Mouse (Mus musculus) liver, embryonic 11.5 days (tissue): ENCODE measurements around the gene Nrn1l. TPM values are rescaled to one million over a fixed set of nuclear protein-coding genes. Genes with fewer than 3 reads are reported as not detected.

Experiments
- ATAC-seq: fragments of 200-750 bp; cut with Nextera tagmentation; replicated peaks from 2 replicates; pipeline ENCODE4 v1.8.0; 2017; ENCODE audit warnings: moderate number of reproducible peaks, mild to moderate bottlenecking, moderate TSS enrichment, moderate library complexity; ENCODE audit not compliant: low FRiP score
- DNase-seq: peaks from one replicate; pipeline ENCODE4 v3.0.0-alpha.2; 2017; ENCODE audit warnings: low spot score
- H3K27ac ChIP-seq: fragments of 300-500 bp; sonication (generic); 2 replicates; pipeline ENCODE4 v1.5.1; 2014; ENCODE audit warnings: mild to moderate bottlenecking, low read depth, low read length, control low read depth
- H3K27me3 ChIP-seq: fragments of 300-500 bp; sonication (generic); replicated peaks from 2 replicates; pipeline ENCODE4 v1.6.1; 2014; ENCODE audit warnings: low read length, mixed read lengths; ENCODE audit not compliant: control insufficient read depth, insufficient read depth
- H3K36me3 ChIP-seq: fragments of 300-500 bp; sonication (generic); 2 replicates; pipeline ENCODE4 v1.6.1; 2014; ENCODE audit warnings: mild to moderate bottlenecking, low read length, moderate library complexity, mixed read lengths; ENCODE audit not compliant: control insufficient read depth, insufficient read depth
- H3K4me1 ChIP-seq: fragments of 300-500 bp; sonication (generic); replicated peaks from 2 replicates; pipeline ENCODE4 v1.6.1; 2014; ENCODE audit warnings: low read length, mixed read lengths; ENCODE audit not compliant: control insufficient read depth, insufficient read depth
- H3K4me2 ChIP-seq: fragments of 300-500 bp; sonication (generic); 2 replicates; pipeline ENCODE4 v1.6.1; 2014; ENCODE audit warnings: mild to moderate bottlenecking, control low read depth, moderate library complexity
- H3K4me3 ChIP-seq: fragments of 300-500 bp; sonication (generic); 2 replicates; pipeline ENCODE4 v1.5.1; 2014; ENCODE audit warnings: low read depth, low read length, control low read depth
- H3K9ac ChIP-seq: fragments of 300-500 bp; sonication (generic); 2 replicates; pipeline ENCODE4 v1.6.1; 2014; ENCODE audit warnings: low read depth, low read length, control low read depth
- H3K9me3 ChIP-seq: fragments of 300-500 bp; sonication (generic); 2 replicates; pipeline ENCODE4 v1.6.1; 2016; ENCODE audit warnings: low read length, inconsistent platforms, mixed read lengths; ENCODE audit not compliant: control insufficient read depth
- WGBS: fragments of 180-500 bp; shearing (Covaris S2); extraction: QIAGEN DNeasy Blood & Tissue Kit; methylation state at CpG from one replicate; pipeline ENCODE4 v1.1.7; 2014; 5-methylcytosine and 5-hydroxymethylcytosine counted together
- polyA plus RNA-seq: library from polyadenylated mRNA; unstranded; fragments of >200 nt; fragmentation: Nextera tagmentation; extraction: Ambion mirVana; gene quantifications from 2 replicates; pipeline ENCODE4 v1.2.1, GENCODE M21; 2014

Gene Nrn1l
- polyA plus RNA-seq, 1 experiment from 2014 or later = not detected

DNA sequence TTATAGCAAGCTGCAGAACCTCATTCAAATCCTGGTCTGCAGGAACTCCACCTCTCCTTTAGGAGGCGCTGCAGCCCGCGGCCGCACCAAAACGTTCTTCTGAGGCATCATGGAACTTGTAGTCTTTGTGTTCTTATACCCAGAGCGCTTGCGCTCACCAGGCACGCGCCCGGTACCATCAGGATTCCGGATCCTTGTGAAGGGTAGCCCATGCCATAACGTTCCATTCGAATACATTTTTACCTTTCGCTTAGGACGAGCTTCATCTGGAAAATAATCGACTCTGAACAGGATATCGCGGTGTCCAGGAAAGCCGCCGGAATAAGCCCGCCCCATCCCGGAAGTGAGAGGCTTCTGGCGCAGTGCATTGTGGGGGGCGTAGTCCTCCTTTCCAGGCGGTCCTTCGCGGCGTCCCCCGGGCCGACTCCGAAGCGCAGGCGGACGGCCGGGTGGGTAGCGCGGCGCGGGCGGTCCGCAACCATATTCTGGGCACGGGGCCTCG is 38.6 kb upstream of the Nrn1l start, which contains the start of gene Thap11:
TSS of gene Thap11 (plus strand) at position 418 of the 502 bp plus-strand sequence.
- ATAC-seq (peak; percentile 85), DNase-seq (peak; percentile 99)
- under 1% methylated on average over 43 of the region's 43 CpGs for WGBS
- peaks cover 47% of the 10 kb centered on the region for H3K4me1 ChIP-seq
- no peaks in the 10 kb centered on the region for H3K9me3 ChIP-seq
- no peaks in the 10 kb centered on the region for H3K27me3 ChIP-seq
- H3K36me3 ChIP-seq = peaks cover 3% of the 10 kb centered on the region; the same call in 1 of the 2 replicates
- H3K4me3 ChIP-seq = peak within 1 kb of the TSS; percentile 77
- H3K27ac ChIP-seq = peak within 1 kb of the TSS; percentile 79
- H3K4me2 ChIP-seq = peak within 1 kb of the TSS; percentile 92
- H3K9ac ChIP-seq = peak within 1 kb of the TSS; percentile 81

- DNase-seq (peak; percentile 70), ATAC-seq (peak; percentile 33)
- no peaks in the 10 kb centered on the region for H3K27me3 ChIP-seq
- peak overlapping the region; percentile 81 for H3K9ac ChIP-seq
- H3K9me3 ChIP-seq = no peaks in the 10 kb centered on the region
- under 1% methylated on average over 71 of the region's 71 CpGs for WGBS
- H3K36me3 ChIP-seq = peaks cover 3% of the 10 kb centered on the region; the same call in 1 of the 2 replicates
- peak overlapping the region; percentile 77 for H3K4me3 ChIP-seq
- H3K4me1 ChIP-seq = peaks cover 46% of the 10 kb centered on the region
- H3K4me2 ChIP-seq = peak overlapping the region; percentile 92
- peak overlapping the region; percentile 79 for H3K27ac ChIP-seq
Observed at GRCm38 (mm10) chr8:105855248-105856167, 37.9 kb upstream of the Nrn1l start.

DNA sequence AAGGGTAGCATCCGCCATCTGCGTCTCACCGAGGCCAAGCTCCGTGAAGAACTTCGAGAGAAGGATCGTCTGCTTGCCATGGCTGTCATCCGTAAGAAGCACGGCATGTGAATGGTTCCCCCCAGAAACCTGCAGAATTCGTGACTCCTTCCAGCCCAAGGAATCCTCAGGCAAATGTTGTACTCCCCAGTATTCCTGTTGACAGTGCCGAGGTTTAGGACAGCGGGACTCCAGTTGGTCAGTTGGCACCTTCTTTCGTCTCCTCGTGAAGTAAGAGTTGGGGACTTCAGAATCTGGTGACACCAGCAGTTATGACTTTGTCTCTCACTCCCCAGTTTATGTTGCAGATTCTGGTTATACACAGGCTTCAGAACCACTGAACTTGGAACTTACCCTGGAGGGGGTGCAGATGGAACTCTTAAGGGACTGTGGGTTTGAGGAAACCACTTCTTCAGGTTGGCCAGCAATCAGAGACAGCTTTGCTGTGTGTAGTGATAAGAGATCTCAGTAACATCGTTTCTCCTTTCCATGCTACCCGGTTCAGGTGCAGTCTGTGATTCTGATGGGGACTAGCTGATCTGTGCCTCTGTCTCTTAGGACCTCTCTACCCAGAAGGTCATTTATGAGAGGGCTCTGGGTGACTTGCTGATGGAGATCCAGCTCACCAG is 37.1 kb upstream of the Nrn1l start:
- DNase-seq (no peak), ATAC-seq (no peak)
- Histone ChIP-seq H3K4me1 (peaks cover 43% of the 10 kb centered on the region), H3K9me3 (no peaks in the 10 kb centered on the region), H3K9ac (peak overlapping the region; percentile 81), H3K27me3 (no peaks in the 10 kb centered on the region), H3K4me2 (peak overlapping the region; percentile 92), H3K4me3 (peak overlapping the region; percentile 77), H3K36me3 (peaks cover 3% of the 10 kb centered on the region; the same call in 1 of the 2 replicates), H3K27ac (peak overlapping the region; percentile 79; the same call in 1 of the 2 replicates)
- WGBS = 11% methylated on average over 15 of the region's 15 CpGs

GRCm38 (mm10) chr8:105858495-105858894 is 34.9 kb upstream of the Nrn1l start:
- H3K9ac ChIP-seq = no peak overlapping the region
- ATAC-seq = no peak
- peak overlapping the region; percentile 92 for H3K4me2 ChIP-seq

DNA sequence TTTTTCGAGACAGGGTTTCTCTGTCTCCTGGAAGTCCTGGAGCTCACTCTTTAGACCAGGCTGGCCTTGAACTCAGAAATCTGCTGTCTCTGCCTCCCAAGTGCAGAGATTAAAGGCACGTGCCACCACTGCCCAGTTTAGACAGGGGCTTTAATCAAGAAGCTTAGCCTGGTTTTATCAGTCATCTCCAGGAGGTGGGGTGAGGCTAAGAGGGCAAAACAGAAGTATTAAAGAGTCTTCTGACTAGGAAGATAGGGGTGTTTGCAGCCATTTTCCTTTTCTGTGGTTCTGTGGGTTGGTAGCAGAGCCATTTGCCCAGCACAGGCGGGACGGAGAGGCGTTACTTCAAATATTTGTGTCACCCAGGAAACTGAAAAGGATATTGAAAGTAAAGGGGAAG is 34.1 kb upstream of the Nrn1l start:
- DNase-seq (peak; percentile 42), ATAC-seq (peak; percentile 15)
- Histone ChIP-seq H3K27ac (peak overlapping the region; percentile 93), H3K9ac (peak overlapping the region; percentile 64), H3K36me3 (peaks cover 3% of the 10 kb centered on the region; the same call in 1 of the 2 replicates), H3K27me3 (no peaks in the 10 kb centered on the region), H3K4me2 (peak overlapping the region; percentile 73), H3K9me3 (no peaks in the 10 kb centered on the region), H3K4me1 (peaks cover 54% of the 10 kb centered on the region), H3K4me3 (peak overlapping the region; percentile 98)
- 25% methylated on average over 5 of the region's 5 CpGs for WGBS

More at GRCm38 (mm10) chr8:105858495-105858894, 34.9 kb upstream of the Nrn1l start:
- Histone ChIP-seq H3K27ac (peak overlapping the region; percentile 93), H3K4me1 (peaks cover 52% of the 10 kb centered on the region), H3K27me3 (no peaks in the 10 kb centered on the region), H3K9me3 (no peaks in the 10 kb centered on the region), H3K4me3 (no peak overlapping the region), H3K36me3 (peaks cover 3% of the 10 kb centered on the region; the same call in 1 of the 2 replicates)
- no peak for DNase-seq
- WGBS = 66% methylated on average over 5 of the region's 5 CpGs

DNA sequence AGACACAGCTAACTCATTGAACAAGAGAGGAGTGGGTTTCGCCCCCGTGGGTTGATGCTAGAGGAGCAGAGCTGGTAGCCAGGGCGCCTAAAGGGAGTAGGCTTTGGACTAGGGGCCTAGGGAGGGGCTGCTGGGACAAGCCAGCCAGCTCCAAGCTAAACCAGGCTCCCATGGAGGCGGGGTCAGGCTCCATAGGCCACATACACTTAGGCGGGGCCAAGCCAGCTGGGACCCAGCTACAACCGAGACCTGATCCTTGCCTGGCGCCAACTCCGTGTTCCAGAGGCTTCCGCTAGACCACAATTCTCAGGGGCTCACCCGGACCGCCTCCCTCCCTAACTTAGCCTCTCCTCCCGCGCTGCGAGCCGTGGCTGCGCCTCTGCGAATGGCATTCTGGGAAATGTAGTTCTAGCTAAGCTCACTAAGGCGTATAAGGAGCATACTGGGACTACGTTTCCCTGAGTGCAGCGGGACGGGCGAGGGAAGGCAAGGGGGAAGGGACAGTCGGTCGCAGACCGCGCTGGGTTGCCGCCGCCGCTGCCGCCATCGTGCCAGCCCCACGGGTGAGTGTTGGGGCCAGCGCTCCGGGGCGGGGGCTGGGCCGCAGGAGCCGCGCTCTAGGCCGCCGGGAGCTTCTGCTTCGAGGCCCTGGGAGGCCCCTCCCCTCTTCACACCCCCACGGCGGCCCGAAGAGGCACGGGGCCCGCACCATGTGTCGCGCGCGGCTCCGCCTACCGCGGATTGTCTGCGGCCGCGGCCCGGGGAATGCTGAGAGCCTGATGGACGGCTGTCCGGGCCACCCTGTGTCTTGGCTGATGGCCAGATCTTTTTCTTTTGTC is 33.0 kb upstream of the Nrn1l start, which contains the start of gene Nutf2:
TSS of gene Nutf2 (plus strand) at position 438 of the 839 bp plus-strand sequence.
- ATAC-seq (peak; percentile 96), DNase-seq (peak; percentile 93)
- Histone ChIP-seq H3K27ac (peak within 1 kb of the TSS; percentile 93), H3K4me2 (peak within 1 kb of the TSS; percentile 84), H3K36me3 (peaks cover 5% of the 10 kb centered on the region; the same call in 1 of the 2 replicates), H3K9me3 (no peaks in the 10 kb centered on the region), H3K4me1 (peaks cover 59% of the 10 kb centered on the region), H3K9ac (peak within 1 kb of the TSS; percentile 97), H3K27me3 (no peaks in the 10 kb centered on the region), H3K4me3 (peak within 1 kb of the TSS; percentile 98)
- WGBS = under 1% methylated on average over 57 of the region's 59 CpGs

DNA sequence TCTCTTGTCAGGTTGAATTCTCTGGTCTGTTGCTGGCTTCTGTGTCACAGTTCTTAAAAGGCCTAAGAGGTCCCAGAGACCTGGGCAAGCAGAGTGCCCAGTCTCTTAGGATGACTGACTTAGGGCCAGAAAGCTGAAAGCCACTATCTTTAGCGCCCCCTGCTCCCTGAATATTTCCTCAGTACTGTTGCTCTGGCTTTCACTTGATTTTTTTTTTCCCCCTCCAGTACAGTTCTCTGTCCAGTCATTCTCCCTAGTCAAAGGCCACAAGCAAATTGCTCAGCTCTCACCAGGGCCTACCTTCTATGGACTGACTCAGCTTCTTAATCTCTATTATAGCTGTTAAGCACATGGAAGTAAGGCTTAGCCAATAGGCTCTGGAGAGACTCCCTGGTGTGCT is 31.4 kb upstream of the Nrn1l start:
- ATAC-seq (no peak), DNase-seq (no peak)
- Histone ChIP-seq H3K4me2 (peak overlapping the region; percentile 84), H3K9ac (peak overlapping the region; percentile 97), H3K27me3 (no peaks in the 10 kb centered on the region), H3K27ac (peak overlapping the region; percentile 93; the same call in 1 of the 2 replicates), H3K36me3 (peaks cover 11% of the 10 kb centered on the region), H3K4me3 (peak overlapping the region; percentile 98), H3K9me3 (no peaks in the 10 kb centered on the region), H3K4me1 (peaks cover 54% of the 10 kb centered on the region)
- 0% methylated on average over 1 of the region's 1 CpGs for WGBS
